Mouse (Mus musculus): ENCODE measurements at regions not wholly inside any gene's neighbourhood (a gene's known extent, or its start where the extent isn't known, plus 50 kb on each side); places are given as distances from the start of the nearest gene placed in this dataset.

- TF ChIP-seq CTCF (IDR thresholded peaks at IDR 0.05; ENCODE audit: borderline replicate concordance, insufficient read depth, low read depth, low read length) (no peak), POLR2A (IDR thresholded peaks at IDR 0.05; ENCODE audit: borderline replicate concordance, insufficient read depth, low read length) (no peak)
Measured at GRCm38 (mm10) chr14:25375001-25375400, 84.0 kb upstream of the Zmiz1 start.

Measured in cerebellum, adult 2 months (tissue).